Mouse (Mus musculus): ENCODE results near the gene Ephb2.

- TF ChIP-seq GATA1 (IDR thresholded peaks at IDR 0.05; ENCODE audit: low read length), result no peak
- TF ChIP-seq TAL1 (IDR thresholded peaks at IDR 0.05; ENCODE audit: low read length), result no peak
Observed at GRCm38 (mm10) chr4:136706696-136707095, 129.1 kb downstream of the Ephb2 start.
